Mouse (Mus musculus) B cell, adult 62 days (primary cell): Measurements from ENCODE around the gene 9230113P08Rik. TPM values are rescaled to one million over a fixed set of nuclear protein-coding genes. Genes with fewer than 3 reads are reported as not detected.

Source experiments
- total RNA-seq: library from RNA; stranded (reverse); gene quantifications from 4 replicates; pipeline ENCODE4 v1.2.4, GENCODE M21; 2023

9230113P08Rik gene
- not detected in 4 replicates for total RNA-seq

DNA sequence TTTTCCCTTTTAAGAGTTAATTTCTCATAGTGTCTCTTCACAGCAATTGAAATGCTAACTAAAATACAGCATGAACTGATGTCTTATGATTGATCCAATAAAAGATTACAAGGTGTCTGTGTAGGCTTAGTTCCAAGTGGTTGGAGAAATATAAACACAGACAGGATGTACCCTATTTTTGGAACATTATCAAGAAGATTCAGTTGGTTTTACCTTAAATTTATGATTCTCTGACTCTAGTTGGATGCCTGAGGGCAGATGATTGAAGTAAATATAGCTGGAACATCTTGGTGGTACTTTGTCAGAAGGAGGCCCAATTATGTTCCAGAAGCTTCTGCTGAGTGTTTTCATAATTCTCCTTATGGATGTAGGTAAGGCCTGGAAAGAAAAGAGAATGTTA is at the start of gene 9230113P08Rik:
Gene 9230113P08Rik, plus strand, starts transcription at position 301 of the 400 bp plus-strand sequence.

Other genes starting within 250 kb of the 9230113P08Rik start
- not detected in 4 replicates for gene Pate1, start 221.0 kb upstream of the 9230113P08Rik start, total RNA-seq
- gene Gm17677, start 167.4 kb upstream of the 9230113P08Rik start, total RNA-seq = not detected in 4 replicates
- not detected in 4 replicates for gene Gm17727, start 130.3 kb upstream of the 9230113P08Rik start, total RNA-seq
- gene Gm27235, start 118.3 kb upstream of the 9230113P08Rik start, total RNA-seq = not detected in 4 replicates
- gene D730048I06Rik, start 118.3 kb upstream of the 9230113P08Rik start, total RNA-seq = not detected in 4 replicates
- not detected in 4 replicates for gene 9230110F15Rik, start 64.3 kb upstream of the 9230113P08Rik start, total RNA-seq
- gene Gm5916, start 220.4 kb downstream of the 9230113P08Rik start, total RNA-seq = not detected in 4 replicates